Mouse (Mus musculus): ENCODE data around the gene Snx3.
A peak's percentile ranks its signal among the peaks of the same experiment; 100 is the strongest.

Snx3 gene

GRCm38 (mm10) chr10:42501775-42502348, at the start of gene Snx3:
Gene Snx3 (plus strand): TSS chr10:42502030.
- peak; percentile 92 for DNase-seq (ENCODE audit: low read depth, low spot score)

DNA sequence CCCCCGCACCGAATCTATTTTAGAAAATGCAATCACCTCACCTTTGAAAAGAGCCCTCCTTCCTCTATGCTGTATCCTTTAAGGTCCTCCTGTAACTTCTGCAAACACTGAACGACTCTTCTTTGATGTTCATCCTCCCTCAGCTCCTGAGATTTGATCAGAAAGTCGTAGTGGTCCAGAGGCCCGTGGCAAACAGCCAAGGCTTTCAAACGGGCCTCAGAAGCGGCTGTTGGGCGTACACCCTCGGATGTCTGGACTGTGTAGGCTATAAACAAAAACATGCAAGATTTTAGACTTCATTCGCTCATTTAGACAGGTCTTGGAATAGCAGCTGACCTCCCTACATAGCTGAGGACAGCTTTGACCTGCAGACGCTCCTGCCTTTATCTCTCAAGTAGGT, 47.6 kb upstream of the Snx3 start:
- no peak for DNase-seq (ENCODE audit: low read depth, low spot score)

DNA sequence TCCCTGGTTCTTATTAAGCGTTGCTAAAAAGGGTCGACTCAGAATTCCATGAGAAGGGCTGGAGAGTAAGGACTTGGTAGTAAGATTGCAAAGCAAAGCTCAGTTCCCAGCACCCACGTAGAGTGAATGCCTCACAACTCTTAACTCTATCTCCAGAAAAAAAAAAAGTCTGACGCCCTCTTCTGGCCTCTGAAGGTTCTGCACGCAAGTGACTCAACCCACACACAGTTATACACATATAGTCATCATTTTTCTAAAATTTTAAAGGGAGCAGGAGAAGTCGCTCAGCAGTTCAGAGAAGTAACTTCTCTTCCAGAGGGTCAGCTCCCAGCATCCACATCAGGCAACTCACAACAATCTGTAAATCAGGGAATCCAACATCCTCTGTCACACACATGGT, 47.1 kb upstream of the Snx3 start:
- no peak for DNase-seq (ENCODE audit: low read depth, low spot score)

- no peak for DNase-seq (ENCODE audit: low read depth, low spot score)
Observed at GRCm38 (mm10) chr10:42455981-42456380, 45.8 kb upstream of the Snx3 start.

DNA sequence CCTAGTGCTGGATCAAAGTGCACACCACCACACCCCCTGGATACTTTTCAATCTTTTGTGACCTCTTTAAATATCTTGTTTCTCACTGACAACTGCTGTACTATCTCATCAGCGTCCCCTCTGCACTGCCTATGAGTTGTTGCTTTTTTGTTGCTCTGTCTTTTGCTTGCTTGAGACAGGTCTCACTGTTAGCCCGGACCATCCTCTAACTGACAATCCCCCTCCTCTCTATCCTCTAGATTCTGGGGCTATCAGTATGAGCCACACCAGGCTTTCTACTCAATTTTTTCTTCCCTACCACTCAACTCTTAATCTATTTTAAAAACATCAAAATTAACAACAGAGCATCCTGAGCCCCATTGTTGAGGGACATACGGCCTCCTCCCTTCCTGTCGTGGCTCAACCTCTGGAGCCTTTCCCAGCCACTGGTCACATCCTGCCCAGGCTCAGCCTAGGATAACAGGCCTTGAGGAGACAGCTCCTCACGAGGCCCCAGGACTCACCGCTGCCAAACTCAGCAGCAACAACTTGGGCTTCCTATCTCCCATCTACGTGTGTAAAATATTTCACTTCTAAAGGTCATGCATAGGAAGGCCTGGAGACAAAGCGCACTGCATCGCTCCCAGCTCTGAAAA, 44.2 kb upstream of the Snx3 start:
- no peak for DNase-seq (ENCODE audit: low read depth, low spot score)

DNA sequence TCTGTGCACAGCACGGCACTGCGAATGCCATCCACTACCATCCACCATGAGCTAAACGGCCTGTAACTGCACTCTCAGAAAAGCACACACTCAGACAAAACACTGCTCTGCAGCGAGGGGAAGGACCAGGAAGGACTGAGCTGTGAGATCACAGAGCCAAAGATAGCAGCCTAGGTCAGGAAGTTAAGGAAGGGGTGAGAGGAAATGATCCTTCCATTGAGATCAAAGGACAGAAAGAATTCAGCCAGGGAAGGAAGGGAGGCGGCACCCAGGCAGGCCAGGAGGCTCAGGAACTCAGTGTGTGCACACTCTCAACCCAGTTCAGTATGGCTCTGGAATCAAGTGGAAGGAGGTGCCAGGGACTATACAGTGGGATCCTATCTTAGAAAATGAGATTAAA, 37.6 kb upstream of the Snx3 start:
- DNase-seq (ENCODE audit: low read depth, low spot score): no peak

GRCm38 (mm10) chr10:42464805-42465204, 37.0 kb upstream of the Snx3 start:
- peak; percentile 55 for DNase-seq (ENCODE audit: low read depth, low spot score)

DNA sequence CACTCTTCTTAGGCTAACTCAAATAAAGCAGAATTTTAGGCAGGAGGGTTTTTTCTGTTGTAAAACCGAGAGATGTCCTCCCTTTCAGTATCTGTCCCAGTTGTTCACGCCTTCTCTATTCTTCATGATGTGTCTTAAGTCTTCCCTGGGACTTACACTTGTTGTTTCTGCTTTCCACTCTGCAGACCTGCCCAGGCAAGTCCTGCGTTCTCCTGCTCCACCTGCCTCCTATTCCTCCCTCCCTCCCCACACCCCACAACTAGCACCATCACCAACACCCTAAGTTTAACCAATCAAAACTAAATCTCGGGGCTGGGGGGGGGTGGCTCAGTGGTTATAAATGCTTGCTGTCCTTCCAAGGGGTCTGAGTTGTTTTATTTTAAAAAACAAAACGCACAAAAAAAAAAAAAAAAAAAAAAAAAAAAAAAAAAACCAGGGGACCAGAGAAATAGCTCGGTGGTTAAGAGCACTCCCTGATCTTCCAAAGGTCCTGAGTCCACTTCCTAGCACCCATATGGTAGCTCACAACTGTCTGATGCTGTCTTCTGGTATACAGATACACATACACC, 26.8 kb upstream of the Snx3 start:
- no peak for DNase-seq (ENCODE audit: low read depth, low spot score)

GRCm38 (mm10) chr10:42476774-42477475, 24.9 kb upstream of the Snx3 start:
- no peak for DNase-seq (ENCODE audit: low read depth, low spot score)

GRCm38 (mm10) chr10:42477550-42478340, 24.1 kb upstream of the Snx3 start:
- no peak for DNase-seq (ENCODE audit: low read depth, low spot score)

DNA sequence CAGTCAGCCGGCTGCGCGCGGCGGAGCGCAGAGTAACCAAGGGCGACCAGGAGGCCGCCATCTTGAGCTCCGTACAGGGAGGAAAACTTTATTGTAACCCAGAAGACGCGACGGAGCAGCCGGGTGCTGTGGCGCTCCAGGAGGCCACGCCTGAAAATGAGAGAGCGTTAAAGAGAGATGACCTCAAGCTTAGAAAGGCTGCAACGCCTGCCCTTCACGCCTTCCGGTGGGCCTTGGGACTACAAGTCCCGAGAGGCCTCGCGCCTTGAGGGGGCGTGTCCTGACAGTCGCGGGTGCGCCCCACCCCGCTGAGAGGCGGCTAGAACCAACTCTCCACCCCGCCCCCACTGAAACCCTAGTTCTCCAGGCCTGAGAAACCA, 23.5 kb upstream of the Snx3 start, which contains the start of gene Afg1l:
Gene Afg1l (minus strand): TSS at position 225 of the 380 bp plus-strand sequence.
- DNase-seq (ENCODE audit: low read depth, low spot score): peak; percentile 87

DNA sequence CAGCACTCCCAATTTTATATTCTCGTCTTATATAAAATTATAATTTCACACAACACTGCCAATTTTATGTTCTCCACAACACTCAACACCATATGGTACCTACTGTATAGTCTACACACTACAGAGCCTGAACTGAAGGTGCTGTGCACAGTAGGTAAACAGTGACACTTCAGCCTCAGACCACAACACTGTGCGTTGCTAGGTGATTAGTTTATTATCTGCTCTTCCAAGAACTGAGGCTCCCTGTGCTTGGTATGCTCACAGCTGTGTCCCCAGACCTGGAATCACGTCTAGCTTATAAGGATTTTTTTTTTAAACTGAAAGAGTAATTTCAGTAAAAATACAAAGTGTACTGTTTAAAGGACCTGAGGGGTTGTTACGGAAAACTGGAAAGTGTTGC, 21.1 kb upstream of the Snx3 start:
- DNase-seq (ENCODE audit: low read depth, low spot score): no peak

DNA sequence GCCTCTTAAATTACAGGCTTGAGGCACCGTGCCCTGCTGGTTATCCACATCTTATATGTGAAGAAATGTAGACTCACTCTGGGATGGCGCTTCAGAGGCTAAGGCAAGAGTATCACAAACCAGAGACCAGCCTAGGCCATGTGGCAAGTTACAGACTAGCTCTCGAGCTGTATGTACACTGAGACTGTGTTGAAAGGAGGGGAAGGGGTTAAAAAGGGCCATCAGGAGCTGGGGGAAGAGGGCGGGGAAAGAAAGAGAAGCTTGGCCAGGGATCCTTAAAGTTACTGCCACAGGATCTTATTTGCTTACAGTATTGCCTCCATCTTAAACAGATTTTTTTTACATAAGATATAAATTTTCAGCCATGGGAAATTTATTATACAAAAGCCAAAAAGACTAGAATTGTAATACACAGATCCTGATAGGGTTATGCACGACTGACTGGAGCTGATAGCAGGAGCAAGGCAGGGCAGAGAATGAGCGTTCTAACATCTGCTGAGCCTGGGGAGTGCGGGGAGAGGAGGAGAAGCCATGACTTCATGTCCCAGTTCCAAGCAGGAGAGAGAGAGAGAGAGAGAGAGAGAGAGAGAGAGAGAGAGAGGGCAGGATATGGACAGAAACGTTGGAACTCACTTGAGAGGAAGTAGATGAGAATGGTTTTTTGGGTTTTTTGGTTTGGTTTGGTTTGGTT, 13.1 kb upstream of the Snx3 start:
- no peak for DNase-seq (ENCODE audit: low read depth, low spot score)

DNA sequence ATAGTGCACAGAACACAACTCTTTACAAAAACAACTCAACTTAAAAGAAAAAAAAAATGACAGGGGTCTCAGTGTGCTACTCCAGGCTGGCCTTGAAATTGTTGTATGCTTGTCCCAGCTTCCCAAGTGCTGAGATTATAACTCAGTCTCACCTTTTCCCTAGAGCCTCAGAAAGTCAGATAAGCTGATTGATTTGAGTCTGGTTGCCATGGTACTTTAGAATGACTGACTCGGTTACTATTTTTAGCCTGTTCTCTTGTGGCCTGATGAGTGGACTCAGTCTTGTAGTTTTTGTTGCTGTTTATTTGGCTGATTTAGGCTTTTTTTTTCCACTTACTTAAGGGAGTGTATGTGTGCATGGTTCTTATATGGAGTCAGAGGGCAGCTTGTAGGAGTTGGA, 10.7 kb upstream of the Snx3 start:
- no peak for DNase-seq (ENCODE audit: low read depth, low spot score)

- no peak for DNase-seq (ENCODE audit: low read depth, low spot score)
Observed at GRCm38 (mm10) chr10:42492027-42492771, 9.6 kb upstream of the Snx3 start.

- no peak for DNase-seq (ENCODE audit: low read depth, low spot score)
Observed at GRCm38 (mm10) chr10:42493000-42493399, 8.8 kb upstream of the Snx3 start.

- DNase-seq (ENCODE audit: low read depth, low spot score): no peak
Observed at GRCm38 (mm10) chr10:42500611-42501010, 1.2 kb upstream of the Snx3 start.

DNA sequence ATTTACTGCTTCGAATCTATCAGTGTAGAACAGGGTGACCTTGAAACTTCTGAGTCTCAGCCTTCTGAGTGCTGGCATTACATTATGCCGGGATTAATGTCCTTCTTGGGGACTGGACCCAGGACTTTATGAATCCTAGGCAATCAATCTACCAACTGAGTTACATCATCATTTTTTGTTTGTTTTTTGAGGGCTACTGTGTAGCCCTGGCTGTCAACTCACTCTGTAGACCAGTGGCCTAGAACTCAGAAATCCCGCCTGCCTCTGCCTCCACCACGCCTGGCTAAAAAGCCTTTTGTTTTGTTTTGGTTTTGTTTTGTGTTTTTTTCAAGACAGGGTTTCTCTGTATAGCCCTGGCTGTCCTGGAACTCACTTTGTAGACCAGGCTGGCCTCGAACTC, 669 bp upstream of the Snx3 start:
- DNase-seq (ENCODE audit: low read depth, low spot score): no peak

DNA sequence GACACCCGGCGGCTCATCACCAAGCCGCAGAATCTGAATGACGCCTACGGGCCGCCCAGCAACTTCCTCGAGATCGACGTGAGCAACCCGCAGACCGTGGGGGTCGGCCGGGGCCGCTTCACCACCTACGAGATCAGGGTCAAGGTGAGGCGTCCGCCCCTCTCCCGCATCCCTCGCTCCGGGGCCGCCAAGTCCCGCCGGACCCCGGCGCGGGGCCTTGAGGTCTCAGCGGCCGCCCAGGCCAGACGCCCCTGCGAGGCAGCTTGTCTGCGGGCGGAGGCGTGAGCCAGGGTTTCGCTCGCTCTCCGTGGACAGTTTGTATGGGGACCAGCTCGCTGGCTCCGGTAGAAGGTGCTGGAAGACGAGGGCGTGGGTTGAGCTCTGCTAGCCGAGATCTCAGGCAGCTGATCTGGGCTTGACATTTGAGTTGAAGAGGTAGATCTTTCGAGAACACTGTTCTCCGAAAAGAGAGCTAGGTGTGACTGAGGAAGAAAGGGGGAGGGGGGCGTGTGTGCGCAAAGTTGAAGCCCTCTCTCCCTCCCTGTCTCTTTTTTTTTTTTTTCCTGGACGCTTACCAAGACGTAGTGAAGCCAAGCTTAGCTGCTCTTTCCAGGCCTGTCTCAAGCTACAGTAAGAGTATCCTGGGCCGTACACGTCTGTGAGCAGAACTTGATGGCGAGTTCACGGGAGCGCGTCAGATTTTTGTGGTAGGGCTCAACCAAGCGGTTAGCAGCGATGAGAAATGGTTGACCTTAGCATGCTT, 700 bp downstream of the Snx3 start:
- DNase-seq (ENCODE audit: low read depth, low spot score): no peak

All from WW6 (cell line).